Mouse (Mus musculus): ENCODE measurements around the gene Hyou1. TPM values are rescaled to one million over a fixed set of nuclear protein-coding genes. Genes with fewer than 3 reads are reported as not detected.
"Not testable (repeated sequence)": the region's sequence is repeated elsewhere in the genome, so short reads cannot be mapped to it uniquely, and the experiment has no call there.

Gene Hyou1
- polyA plus RNA-seq, 1 experiment from 2014 or later = 34.0 TPM

- not testable (repeated sequence) for H3K9me3 ChIP-seq; H3K27me3 ChIP-seq; H3K4me2 ChIP-seq; H3K4me3 ChIP-seq (replicated peaks); ATAC-seq (ENCODE audit: insufficient number of reproducible peaks, insufficient read depth, low FRiP score, low TSS enrichment, low read depth); H3K27ac ChIP-seq; H3K4me1 ChIP-seq (replicated peaks); H3K9ac ChIP-seq (replicated peaks)
- H3K36me3 ChIP-seq = peaks cover 12% of the 10 kb centered on the region
- 95% methylated on average over 9 of the region's 9 CpGs for WGBS
Observed at GRCm38 (mm10) chr9:44419730-44420129, 40.4 kb downstream of the Hyou1 start.

DNA sequence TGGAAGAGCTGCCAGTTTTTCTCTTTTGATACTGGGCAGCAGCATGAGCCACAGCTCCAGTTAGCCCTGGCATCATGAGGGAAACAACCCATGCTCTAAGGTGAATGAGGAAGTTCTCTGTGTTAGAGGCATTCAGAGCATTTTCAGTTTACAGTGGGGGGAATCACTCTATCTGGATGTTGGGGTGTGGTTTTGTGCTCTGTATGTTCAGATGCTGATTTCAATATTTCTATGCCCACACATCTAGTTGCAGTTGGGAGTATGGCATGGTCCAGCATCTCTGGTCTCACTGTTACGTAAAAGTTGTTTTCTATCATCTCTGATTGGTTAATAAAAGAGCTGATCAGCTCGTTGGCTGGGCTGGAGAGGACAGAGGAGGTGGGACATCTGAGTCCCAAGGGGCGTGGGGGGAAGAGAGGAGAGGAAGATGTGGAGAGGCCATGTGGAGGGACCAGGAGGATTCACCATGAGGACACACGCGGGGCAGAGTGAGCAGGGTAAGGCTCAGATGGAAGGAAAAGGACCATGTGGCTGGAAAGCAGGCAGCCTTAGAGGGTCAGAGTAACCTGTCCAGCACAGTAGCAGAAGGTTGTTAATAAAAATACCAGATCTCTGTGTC is 41.1 kb downstream of the Hyou1 start:
- peaks cover 4% of the 10 kb centered on the region; the same call in 1 of the 2 replicates for H3K9me3 ChIP-seq
- H3K36me3 ChIP-seq = peaks cover 9% of the 10 kb centered on the region
- H3K4me1 ChIP-seq (replicated peaks) = peaks cover 6% of the 10 kb centered on the region
- H3K27ac ChIP-seq = no peak overlapping the region
- no peak overlapping the region for H3K4me2 ChIP-seq
- no peak overlapping the region for H3K9ac ChIP-seq (replicated peaks)
- H3K27me3 ChIP-seq = no peaks in the 10 kb centered on the region
- H3K4me3 ChIP-seq (replicated peaks) = no peak overlapping the region
- 78% methylated on average over 5 of the region's 5 CpGs for WGBS
- ATAC-seq (ENCODE audit: insufficient number of reproducible peaks, insufficient read depth, low FRiP score, low TSS enrichment, low read depth) = no peak

DNA sequence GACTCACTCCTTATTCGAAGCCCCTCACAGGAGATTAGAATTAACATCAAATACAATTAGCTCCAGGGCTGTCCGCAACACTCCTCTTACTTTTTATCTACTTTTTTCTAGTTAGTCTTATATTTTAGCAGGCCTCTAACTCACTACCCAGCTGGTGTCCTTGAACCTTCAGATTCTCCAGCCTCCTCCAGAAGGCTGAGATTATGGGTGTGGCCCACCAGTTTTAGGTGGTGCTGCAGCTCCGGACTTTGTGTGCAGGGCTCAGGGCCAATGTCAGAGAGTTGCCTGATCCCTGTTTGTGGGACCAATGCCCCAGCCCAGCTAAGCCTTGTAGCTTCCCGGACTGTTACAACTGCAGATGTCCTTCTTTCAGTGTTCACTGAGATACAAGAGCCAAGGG is 44.3 kb downstream of the Hyou1 start:
- Histone ChIP-seq H3K27ac (no peak overlapping the region), H3K27me3 (no peaks in the 10 kb centered on the region), H3K4me2 (no peak overlapping the region), H3K36me3 (no peaks in the 10 kb centered on the region), H3K4me1 (replicated peaks) (no peaks in the 10 kb centered on the region), H3K9me3 (peaks cover 4% of the 10 kb centered on the region; the same call in 1 of the 2 replicates), H3K9ac (replicated peaks) (no peak overlapping the region), H3K4me3 (replicated peaks) (no peak overlapping the region)
- WGBS = 84% methylated on average over 4 of the region's 4 CpGs
- no peak for ATAC-seq (ENCODE audit: insufficient number of reproducible peaks, insufficient read depth, low FRiP score, low TSS enrichment, low read depth)

- 48% methylated on average over 5 of the region's 5 CpGs for WGBS
- Histone ChIP-seq H3K27ac (no peak overlapping the region), H3K27me3 (no peaks in the 10 kb centered on the region), H3K9ac (replicated peaks) (no peak overlapping the region), H3K4me3 (replicated peaks) (no peak overlapping the region), H3K36me3 (no peaks in the 10 kb centered on the region), H3K4me1 (replicated peaks) (peaks cover 13% of the 10 kb centered on the region), H3K4me2 (no peak overlapping the region), H3K9me3 (no peaks in the 10 kb centered on the region)
- no peak for ATAC-seq (ENCODE audit: insufficient number of reproducible peaks, insufficient read depth, low FRiP score, low TSS enrichment, low read depth)
Observed at GRCm38 (mm10) chr9:44432577-44433185, 53.4 kb downstream of the Hyou1 start.

DNA sequence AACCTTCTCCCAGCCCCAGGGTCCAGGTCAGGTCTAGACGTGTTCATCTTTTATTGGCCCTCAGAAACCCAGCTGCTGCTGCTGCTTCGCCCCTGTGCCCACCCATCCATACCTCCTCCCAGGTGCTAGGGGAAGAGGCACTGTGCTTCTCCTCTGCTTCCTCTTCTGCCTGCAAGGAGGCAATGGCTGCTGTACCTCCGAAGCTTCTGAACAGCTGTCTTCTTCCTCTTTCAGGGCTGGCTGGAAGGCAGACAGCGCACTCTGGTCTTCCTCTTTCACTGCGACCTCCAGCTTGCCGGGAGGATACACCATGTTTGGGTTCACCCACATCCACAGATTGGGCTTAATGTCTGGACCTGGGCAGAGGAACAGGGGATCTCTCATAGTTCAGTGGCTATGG is 56.5 kb downstream of the Hyou1 start:
- Histone ChIP-seq H3K9ac (replicated peaks) (no peak overlapping the region), H3K4me1 (replicated peaks) (peaks cover 13% of the 10 kb centered on the region), H3K4me2 (no peak overlapping the region), H3K9me3 (no peaks in the 10 kb centered on the region), H3K36me3 (no peaks in the 10 kb centered on the region), H3K27me3 (no peaks in the 10 kb centered on the region; the same call in 1 of the 2 replicates), H3K4me3 (replicated peaks) (no peak overlapping the region), H3K27ac (peak overlapping the region; percentile 13; the same call in 1 of the 2 replicates)
- ATAC-seq (ENCODE audit: insufficient number of reproducible peaks, insufficient read depth, low FRiP score, low TSS enrichment, low read depth) = no peak
- WGBS = 72% methylated on average over 6 of the region's 6 CpGs

DNA sequence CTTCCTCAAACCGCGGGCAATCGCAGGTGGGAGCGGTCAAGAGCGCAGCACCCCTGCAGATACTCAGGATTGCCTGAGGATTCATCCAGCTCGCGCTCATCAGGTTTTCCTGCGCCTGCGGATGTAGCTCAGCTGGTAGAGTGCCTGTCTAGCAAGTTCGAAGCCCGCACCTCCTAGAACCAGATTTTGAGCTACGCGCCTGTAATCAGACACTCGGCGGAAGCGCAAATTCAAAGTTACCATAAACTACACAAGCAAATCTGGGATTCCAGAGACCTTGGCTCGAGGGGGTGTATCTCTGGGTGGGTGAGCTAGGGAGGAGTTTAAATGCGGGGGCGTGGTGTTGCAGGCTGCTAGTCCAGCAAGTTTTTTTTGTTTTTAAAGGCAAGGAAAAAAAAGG is 61.7 kb downstream of the Hyou1 start, which contains the start of gene Foxr1:
Gene Foxr1, minus strand, starts transcription at position 176 of the 400 bp plus-strand sequence.
- Histone ChIP-seq H3K9ac (replicated peaks) (no peak within 1 kb of the TSS), H3K36me3 (no peaks in the 10 kb centered on the region), H3K4me2 (no peak within 1 kb of the TSS), H3K4me3 (replicated peaks) (no peak within 1 kb of the TSS), H3K4me1 (replicated peaks) (no peaks in the 10 kb centered on the region), H3K27me3 (no peaks in the 10 kb centered on the region; the same call in 1 of the 2 replicates), H3K9me3 (no peaks in the 10 kb centered on the region), H3K27ac (no peak within 1 kb of the TSS)
- WGBS = 64% methylated on average over 19 of the region's 19 CpGs
- no peak for ATAC-seq (ENCODE audit: insufficient number of reproducible peaks, insufficient read depth, low FRiP score, low TSS enrichment, low read depth)

Small RNA genes lying within 50 kb of the gene (microRNA-seq; reads per million reads assigned to microRNA genes)
- gene Gm44335 (0.93 reads per million), gene Mir7085 (not detected)

Other genes with a start within 250 kb of the Hyou1 start
- 18.0 and 18.1 TPM in 2 replicates for gene Mcam, start 245.0 kb upstream of the Hyou1 start, polyA plus RNA-seq (2016; fragmentation: Nextera tagmentation; extraction: Ambion mirVana)
- gene Cbl, start 145.4 kb upstream of the Hyou1 start, polyA plus RNA-seq (2016; fragmentation: Nextera tagmentation; extraction: Ambion mirVana) = 18.4 and 18.7 TPM in 2 replicates
- gene Ccdc153, start 138.8 kb upstream of the Hyou1 start, polyA plus RNA-seq (2016; fragmentation: Nextera tagmentation; extraction: Ambion mirVana) = not detected in 2 replicates
- not detected in 2 replicates for gene Pdzd3, start 128.0 kb upstream of the Hyou1 start, polyA plus RNA-seq (2016; fragmentation: Nextera tagmentation; extraction: Ambion mirVana)
- gene Nlrx1, start 110.9 kb upstream of the Hyou1 start, polyA plus RNA-seq (2016; fragmentation: Nextera tagmentation; extraction: Ambion mirVana) = 5.3 and 6.7 TPM in 2 replicates
- 7.0 and 7.7 TPM in 2 replicates for gene Abcg4, start 90.9 kb upstream of the Hyou1 start, polyA plus RNA-seq (2016; fragmentation: Nextera tagmentation; extraction: Ambion mirVana)
- gene Hinfp, start 73.8 kb upstream of the Hyou1 start, polyA plus RNA-seq (2016; fragmentation: Nextera tagmentation; extraction: Ambion mirVana) = 29.1 and 33.2 TPM in 2 replicates
- gene C2cd2l, start 59.2 kb upstream of the Hyou1 start, polyA plus RNA-seq (2016; fragmentation: Nextera tagmentation; extraction: Ambion mirVana) = 7.9 and 8.1 TPM in 2 replicates
- gene Dpagt1, start 53.5 kb upstream of the Hyou1 start, polyA plus RNA-seq (2016; fragmentation: Nextera tagmentation; extraction: Ambion mirVana) = 38.1 and 38.6 TPM in 2 replicates
- gene H2afx, start 44.8 kb upstream of the Hyou1 start, polyA plus RNA-seq (2016; fragmentation: Nextera tagmentation; extraction: Ambion mirVana) = 429 and 481 TPM in 2 replicates
- gene Hmbs, start 35.3 kb upstream of the Hyou1 start, polyA plus RNA-seq (2016; fragmentation: Nextera tagmentation; extraction: Ambion mirVana) = 123 and 125 TPM in 2 replicates
- gene Vps11, start 17.8 kb upstream of the Hyou1 start, polyA plus RNA-seq (2016; fragmentation: Nextera tagmentation; extraction: Ambion mirVana) = 28.9 and 30.7 TPM in 2 replicates
- gene Slc37a4, start 17.4 kb downstream of the Hyou1 start, polyA plus RNA-seq (2016; fragmentation: Nextera tagmentation; extraction: Ambion mirVana) = 11.1 and 12.8 TPM in 2 replicates
- 2,041 and 2,143 TPM in 2 replicates for gene Rps25, start 27.6 kb downstream of the Hyou1 start, polyA plus RNA-seq (2016; fragmentation: Nextera tagmentation; extraction: Ambion mirVana)
- 147 and 161 TPM in 2 replicates for gene Trappc4, start 28.1 kb downstream of the Hyou1 start, polyA plus RNA-seq (2016; fragmentation: Nextera tagmentation; extraction: Ambion mirVana)
- 35.1 and 38.4 TPM in 2 replicates for gene Ccdc84, start 39.1 kb downstream of the Hyou1 start, polyA plus RNA-seq (2016; fragmentation: Nextera tagmentation; extraction: Ambion mirVana)
- 0.18 TPM in 1 of 2 replicates, not detected in the other for gene Foxr1, start 61.6 kb downstream of the Hyou1 start, polyA plus RNA-seq (2016; fragmentation: Nextera tagmentation; extraction: Ambion mirVana)
- 0.31 and 0.65 TPM in 2 replicates for gene Upk2, start 75.5 kb downstream of the Hyou1 start, polyA plus RNA-seq (2016; fragmentation: Nextera tagmentation; extraction: Ambion mirVana)
- 14.3 and 17.3 TPM in 2 replicates for gene Bcl9l, start 103.3 kb downstream of the Hyou1 start, polyA plus RNA-seq (2016; fragmentation: Nextera tagmentation; extraction: Ambion mirVana)
- not detected in 2 replicates for gene Cxcr5, start 182.4 kb downstream of the Hyou1 start, polyA plus RNA-seq (2016; fragmentation: Nextera tagmentation; extraction: Ambion mirVana)
- 26.3 and 32.6 TPM in 2 replicates for gene Ddx6, start 225.4 kb downstream of the Hyou1 start, polyA plus RNA-seq (2016; fragmentation: Nextera tagmentation; extraction: Ambion mirVana)

All from limb, embryonic 12.5 days (tissue).